Mouse (Mus musculus) urinary bladder, postnatal 4 days (tissue): Measurements from ENCODE around the gene Oaz1.
"Not testable (repeated sequence)": the region's sequence is repeated elsewhere in the genome, so short reads cannot be mapped to it uniquely, and the experiment has no call there.

Experiments
- DNase-seq, 2 experiments: peaks; one replicate each; pipeline ENCODE4 v3.0.0; 2021 to 2022; ENCODE audit warnings: low spot score in 2 of 2

Gene Oaz1

DNA sequence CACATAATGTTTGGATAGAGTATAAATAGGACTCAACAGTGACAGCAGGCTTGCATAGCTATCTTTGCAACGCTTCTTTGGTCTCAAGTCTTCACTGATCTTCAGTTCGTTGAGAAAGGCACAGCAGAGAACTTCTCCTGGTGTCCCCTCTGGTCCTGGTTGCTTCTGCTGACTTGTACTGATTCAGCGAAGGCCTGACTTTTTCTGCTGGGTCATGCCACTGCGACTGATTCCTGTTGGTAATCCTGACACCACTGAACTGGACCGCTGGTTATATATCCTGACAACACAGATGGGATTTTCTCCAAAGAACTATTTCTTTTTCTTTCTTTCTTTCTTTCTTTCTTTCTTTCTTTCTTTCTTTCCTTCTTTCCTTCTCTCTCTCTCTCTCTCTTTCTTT, 3.9 kb upstream of the Oaz1 start:
- DNase-seq: no peak

GRCm38 (mm10) chr10:80823316-80823715, 3.1 kb upstream of the Oaz1 start:
- DNase-seq: no peak

DNA sequence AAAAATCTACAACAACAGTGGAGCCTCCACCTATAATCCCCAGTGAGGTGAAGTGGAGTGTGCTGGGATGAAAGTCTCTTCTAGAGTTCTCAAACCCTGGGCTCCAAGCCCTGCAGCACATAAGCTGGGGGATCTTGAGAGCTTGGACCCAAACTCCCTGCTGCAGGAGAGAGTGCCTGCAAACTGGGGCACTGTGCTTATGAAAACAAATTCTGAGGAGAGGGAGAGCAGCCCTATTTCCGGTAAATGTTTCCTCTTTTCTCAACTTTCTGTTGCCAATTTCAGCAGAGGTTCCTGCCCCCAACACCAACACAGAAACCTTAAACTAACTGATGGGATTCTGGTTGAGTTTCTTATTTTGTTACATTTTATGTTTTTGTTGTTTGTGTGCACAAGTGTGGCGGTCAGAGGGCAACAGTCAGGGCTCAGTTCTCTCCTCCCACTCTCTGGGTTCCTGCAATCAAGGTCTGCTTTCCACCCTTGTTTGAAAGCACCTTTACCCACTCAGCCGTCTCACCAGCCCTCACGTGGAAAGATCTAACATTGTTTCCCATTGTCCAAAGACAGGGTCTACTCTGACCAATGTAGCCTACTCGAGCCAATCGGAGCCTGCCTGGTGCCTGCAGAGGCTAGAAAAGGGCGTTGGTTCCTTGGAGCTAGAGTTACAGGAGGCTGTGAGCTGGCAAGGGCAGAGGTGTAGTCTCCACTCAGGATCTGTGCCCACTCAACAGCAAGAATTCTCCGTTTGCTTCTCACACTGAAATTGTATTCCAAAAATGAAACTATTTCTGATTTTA, 2.4 kb upstream of the Oaz1 start:
- DNase-seq: no peak

- no peak for DNase-seq
Observed at GRCm38 (mm10) chr10:80824827-80825226, 1.6 kb upstream of the Oaz1 start.

DNA sequence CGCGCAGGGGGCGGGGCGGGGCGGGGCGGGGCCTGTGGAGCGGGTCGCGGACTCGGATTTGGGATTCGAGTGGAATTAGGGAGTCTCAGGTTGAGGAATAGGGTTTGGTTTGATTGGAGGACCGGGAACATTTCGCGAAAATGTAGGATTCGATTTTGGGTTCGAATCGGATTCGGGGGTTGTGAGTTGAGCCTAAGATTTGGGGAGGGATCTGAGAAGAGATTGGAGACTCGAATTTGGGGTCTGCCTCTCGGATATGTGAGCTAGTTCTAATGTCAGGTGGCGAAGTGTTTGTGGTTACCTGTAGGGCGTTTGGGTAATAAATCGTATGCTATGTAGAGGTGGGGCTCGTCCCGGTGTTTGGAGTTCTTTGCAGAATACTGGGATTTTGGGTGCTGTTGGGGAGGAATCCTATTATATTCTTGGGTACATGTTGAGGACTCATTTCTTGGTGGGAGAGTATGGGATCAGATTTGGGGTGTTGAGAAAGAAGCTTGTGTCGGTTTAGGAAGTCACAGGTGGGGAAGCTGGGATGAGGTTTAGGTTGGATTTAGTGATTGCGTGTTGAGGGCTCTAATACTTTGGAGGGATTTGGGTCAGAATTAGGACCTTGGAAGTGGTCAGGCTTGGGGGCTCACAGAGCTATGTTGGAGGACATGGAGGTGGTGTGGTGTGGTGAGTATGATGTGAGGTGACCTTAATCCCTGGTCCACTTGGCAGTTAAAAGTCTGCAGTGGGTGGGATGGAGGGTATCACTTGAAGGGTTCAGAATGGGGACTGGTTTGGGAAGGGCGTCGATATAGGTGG, 810 bp downstream of the Oaz1 start:
- no peak for DNase-seq

GRCm38 (mm10) chr10:80827870-80828420, 1.5 kb downstream of the Oaz1 start:
- DNase-seq: no peak

DNA sequence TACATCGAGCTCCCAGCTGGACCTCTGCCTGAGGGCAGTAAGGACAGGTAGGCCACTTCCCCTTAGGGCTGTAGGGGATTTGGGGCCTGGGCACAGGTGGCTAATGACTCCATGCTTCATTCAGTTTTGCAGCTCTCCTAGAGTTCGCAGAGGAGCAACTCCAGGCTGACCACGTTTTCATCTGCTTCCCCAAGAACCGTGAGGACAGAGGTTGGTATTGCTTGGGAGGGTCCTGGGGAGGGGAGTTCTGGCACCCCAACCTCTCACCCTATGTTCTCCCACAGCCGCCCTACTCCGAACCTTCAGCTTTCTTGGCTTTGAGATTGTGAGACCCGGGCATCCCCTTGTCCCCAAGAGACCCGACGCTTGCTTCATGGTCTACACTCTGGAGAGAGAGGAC, 2.1 kb downstream of the Oaz1 start:
- DNase-seq: not testable (repeated sequence)

GRCm38 (mm10) chr10:80829359-80830278, 3.2 kb downstream of the Oaz1 start:
- DNase-seq: no peak

- no peak for DNase-seq
Observed at GRCm38 (mm10) chr10:80831136-80831535, 4.7 kb downstream of the Oaz1 start.

GRCm38 (mm10) chr10:80832818-80833217, 6.4 kb downstream of the Oaz1 start:
- no peak for DNase-seq

DNA sequence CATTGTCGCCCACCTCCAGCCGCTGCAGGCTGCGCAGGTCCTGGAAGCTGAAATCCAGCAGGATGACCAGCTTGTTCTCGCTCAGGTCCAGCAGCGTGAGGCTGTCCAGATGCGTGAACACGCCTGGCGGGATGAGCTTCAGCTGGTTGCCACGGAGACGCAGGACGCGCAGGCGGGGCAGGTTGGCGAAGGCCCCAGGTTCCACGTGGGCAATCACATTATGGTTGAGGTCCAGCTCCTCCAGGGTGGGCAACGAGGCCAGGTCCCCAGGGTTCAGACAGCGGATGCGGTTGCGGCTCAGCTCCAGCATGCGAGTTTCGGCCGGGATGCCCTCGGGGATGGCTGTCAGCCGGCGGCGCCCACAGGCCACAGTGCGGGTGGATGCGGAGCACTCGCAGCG, 9.2 kb downstream of the Oaz1 start:
- DNase-seq: no peak

GRCm38 (mm10) chr10:80836949-80837379, 10.5 kb downstream of the Oaz1 start:
- DNase-seq: no peak

DNA sequence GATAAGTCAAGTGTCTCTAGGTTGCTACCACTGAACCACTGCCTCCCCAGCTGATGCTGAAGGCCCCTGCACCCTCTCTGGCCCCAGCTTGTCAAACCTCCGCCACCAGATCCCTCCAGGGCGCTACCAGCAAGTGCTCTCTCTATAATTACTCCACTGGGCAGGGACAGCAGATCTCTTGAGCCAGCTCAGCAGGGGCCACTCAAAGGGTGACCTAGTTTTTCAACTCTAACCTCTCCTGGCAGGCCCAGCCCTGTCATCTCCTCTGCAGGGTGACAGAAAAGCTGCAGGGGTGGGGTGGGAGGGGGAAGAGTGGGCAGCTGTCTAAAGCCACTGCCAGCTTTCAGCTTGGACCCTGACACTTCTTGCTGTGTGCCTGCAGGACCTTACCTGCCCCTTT, 11.4 kb downstream of the Oaz1 start:
- DNase-seq: no peak

DNA sequence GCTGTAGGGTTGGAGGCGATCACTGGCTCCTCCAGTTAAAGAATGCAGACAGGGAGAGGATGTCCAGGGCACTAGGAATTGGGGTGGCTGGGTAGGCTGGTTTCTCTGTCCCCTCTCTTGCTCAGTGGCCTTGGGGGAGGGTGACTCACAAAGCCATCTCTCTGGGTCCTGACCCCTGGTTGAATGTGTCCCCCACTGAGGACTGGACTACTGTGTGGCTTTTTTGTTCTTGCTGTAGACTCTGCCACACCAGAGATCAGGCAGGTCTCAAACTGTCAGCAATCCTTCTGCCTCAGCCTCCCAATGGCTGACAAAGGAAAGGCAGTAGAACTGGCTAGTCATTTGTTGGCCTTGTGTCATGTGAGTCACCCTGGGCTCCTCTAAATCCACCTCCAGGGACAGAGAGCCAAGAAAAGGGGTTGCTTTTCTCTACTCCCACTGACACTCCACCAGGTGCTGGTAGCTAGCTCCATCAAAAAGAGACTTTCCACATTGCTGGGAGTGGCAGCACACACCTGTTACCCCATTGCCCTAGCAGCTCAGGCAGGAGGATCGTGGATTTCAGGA, 12.0 kb downstream of the Oaz1 start:
- no peak for DNase-seq

DNA sequence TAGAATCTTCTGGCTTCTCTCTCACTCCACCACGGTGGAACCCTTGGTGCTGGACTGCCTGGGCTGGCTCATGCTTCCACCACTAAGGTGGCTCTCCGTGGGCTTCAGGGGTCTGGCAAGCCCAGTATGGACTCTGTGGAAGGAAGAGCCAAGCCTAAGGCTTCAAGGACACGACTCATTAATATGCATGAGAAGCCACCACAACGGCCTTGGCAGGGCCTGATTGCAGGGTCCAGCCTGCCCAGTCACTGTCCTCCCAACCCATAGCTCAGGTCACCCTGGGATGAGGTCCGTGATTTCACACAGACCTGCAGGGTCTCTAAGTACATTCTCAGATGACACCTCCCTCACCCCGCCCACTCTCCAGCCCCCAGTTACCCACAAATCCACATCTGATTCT, 13.4 kb downstream of the Oaz1 start:
- DNase-seq: no peak

DNA sequence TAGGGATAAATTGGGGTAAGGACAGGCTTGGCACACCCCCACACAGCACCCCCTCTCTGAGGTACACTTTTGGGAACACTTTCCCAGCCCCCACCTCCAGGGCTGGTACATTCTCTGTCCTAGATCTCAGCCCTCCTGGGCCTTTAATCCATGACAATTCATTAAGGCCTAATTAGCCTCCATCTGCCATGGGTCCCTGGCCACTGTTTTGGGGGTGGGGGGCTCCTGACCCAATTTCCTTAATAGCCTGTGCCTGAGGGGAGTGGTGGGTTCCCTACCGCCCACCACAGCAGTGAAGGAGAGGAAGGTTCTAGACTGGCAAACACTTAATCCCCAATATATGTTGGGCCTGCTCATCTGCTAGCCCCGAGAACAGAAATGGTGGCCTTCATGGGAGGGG, 15.2 kb downstream of the Oaz1 start:
- DNase-seq: no peak

DNA sequence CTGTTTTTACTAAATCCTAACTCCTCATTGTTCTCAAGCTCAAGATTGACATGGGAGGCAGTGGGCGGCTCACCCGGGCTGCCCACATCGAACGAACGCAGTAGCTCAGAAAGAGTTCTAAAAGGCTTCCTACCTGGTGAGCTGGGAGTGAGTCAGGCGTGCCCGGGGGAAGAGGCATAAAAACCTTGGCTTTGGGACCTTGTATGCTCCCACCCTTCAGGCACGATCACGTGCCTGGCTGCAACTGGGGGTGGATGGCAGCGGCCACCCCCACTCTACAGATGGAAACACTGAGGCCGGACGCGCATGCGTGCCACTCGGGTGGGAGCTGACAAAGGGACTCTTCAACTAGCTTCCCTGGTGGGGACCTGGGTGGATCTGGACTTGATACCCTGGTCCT, 15.9 kb downstream of the Oaz1 start:
- DNase-seq: no peak

GRCm38 (mm10) chr10:80843087-80843930, 16.9 kb downstream of the Oaz1 start:
- no peak for DNase-seq

DNA sequence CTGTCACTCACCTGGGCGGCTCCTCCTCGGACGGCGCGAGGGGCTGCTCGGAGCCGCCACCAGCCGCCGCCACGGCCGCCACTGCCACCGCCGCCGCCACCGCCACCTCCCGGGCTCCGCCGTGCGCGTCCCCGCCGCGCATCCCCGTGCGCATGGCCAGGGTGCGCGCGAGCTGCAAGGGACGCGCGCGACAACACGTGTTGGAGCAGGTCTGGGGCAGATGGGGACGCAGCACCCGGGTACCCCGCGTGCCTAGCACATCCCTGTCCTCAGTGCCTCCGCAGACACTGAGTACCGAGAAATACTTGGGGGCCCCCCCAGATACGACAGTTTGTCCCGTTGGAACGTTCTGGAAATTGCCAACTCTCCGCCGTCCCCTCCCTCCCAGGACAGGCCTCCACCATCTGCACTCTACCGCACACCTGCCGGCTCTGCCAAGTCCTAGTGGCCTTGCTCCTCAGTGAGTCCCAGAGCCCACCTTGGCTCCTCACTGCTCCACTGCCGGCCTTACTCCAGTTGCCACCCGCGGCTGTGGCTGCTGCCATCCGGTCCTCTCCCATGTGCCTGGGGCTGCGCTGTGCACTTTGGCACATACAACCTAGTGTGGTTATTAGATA, 17.6 kb downstream of the Oaz1 start, which contains the start of gene Lingo3:
Gene Lingo3, minus strand, starts transcription at position 109 of the 617 bp plus-strand sequence.
- no peak for DNase-seq
